Mouse (Mus musculus): ENCODE data around the gene Rrbp1. TPM values are rescaled to one million over a fixed set of nuclear protein-coding genes. Genes with fewer than 3 reads are reported as not detected.
A peak's percentile ranks its signal among the peaks of the same experiment; 100 is the strongest.

Rrbp1 gene
- 127 TPM for polyA plus RNA-seq (2012; fragmentation: generic; extraction: Trizol)

DNA sequence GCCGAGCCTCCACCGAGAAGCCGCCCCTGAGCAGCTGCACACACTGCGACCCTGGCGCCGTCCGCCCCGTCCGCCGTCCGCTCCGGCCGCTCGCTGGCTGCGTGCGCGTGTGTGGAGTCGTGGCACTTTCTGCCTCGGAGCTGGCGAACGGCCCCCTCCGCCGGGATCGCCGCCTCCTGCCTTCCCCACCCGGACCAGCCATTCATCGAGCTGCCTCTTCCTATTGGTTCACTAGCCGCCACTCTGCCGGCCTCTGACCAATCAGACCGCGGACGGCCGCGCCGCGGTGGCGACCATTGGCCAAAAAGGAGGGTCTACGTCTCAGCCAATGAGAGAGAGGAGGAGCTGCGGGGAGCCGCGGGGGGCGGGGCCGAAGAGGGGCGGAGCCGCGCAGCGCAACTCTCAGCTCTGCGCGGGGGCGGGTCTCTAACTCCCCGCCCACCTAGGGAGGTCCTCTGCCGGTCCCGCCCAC lies at the start of gene Rrbp1:
Gene Rrbp1 (minus strand): TSS at position 184 of the 472 bp plus-strand sequence.
- Histone ChIP-seq H3K79me2 (ENCODE audit: control insufficient read depth, insufficient read depth) (peaks cover 41% of the 10 kb centered on the region), H3K4me3 (peak within 1 kb of the TSS; percentile 36), H3K4me2 (ENCODE audit: low read depth) (peak within 1 kb of the TSS; percentile 75), H3ac (ENCODE audit: control insufficient read depth, insufficient read length) (peak within 1 kb of the TSS; percentile 99), H3K27me3 (ENCODE audit: control insufficient read depth, insufficient read depth, insufficient read length) (no peaks in the 10 kb centered on the region), H3K36me3 (ENCODE audit: control insufficient read depth, insufficient read depth) (no peaks in the 10 kb centered on the region)
- TF ChIP-seq POLR2AphosphoS2 (IDR thresholded peaks at IDR 0.05; ENCODE audit: insufficient read length, low read depth) = peak; percentile 97
- TF ChIP-seq POLR2A (IDR thresholded peaks at IDR 0.05; ENCODE audit: insufficient read length, low read depth) = peak; percentile 99
- TF ChIP-seq MAX (IDR thresholded peaks at IDR 0.05; ENCODE audit: low read depth) = no peak
- peak; percentile 66 for TF ChIP-seq SRF (IDR thresholded peaks at IDR 0.05; ENCODE audit: control insufficient read depth, insufficient read length, low read depth)
- no peak for TF ChIP-seq CEBPB (IDR thresholded peaks at IDR 0.05; ENCODE audit: insufficient read depth, poor library complexity, severe bottlenecking)
- no peak for TF ChIP-seq TCF12 (IDR thresholded peaks at IDR 0.05; ENCODE audit: insufficient read depth, poor library complexity, severe bottlenecking)
- peak in 2 of 3 experiments; percentile 9 to 60 for TF ChIP-seq MYOD1 (IDR thresholded peaks at IDR 0.05; ENCODE audit: control insufficient read depth in 1 of 3, insufficient read length in 2 of 3, low read depth in 2 of 3)
- peak in 2 of 3 experiments; percentile 40 to 45 for TF ChIP-seq MYOG (IDR thresholded peaks at IDR 0.05; ENCODE audit: control insufficient read depth in 1 of 3, insufficient read depth in 1 of 3, insufficient read length in 2 of 3, low read depth in 2 of 3)
- TF ChIP-seq E2F4 (IDR thresholded peaks at IDR 0.05; ENCODE audit: insufficient read depth) = no peak
- no peak for TF ChIP-seq USF1 (IDR thresholded peaks at IDR 0.05; ENCODE audit: low read depth)
- peak; percentile 54 for TF ChIP-seq REST (IDR thresholded peaks at IDR 0.05; ENCODE audit: insufficient read depth, insufficient read length)
- no peak for TF ChIP-seq TCF3 (IDR thresholded peaks at IDR 0.05; ENCODE audit: insufficient read length, low read depth)

DNA sequence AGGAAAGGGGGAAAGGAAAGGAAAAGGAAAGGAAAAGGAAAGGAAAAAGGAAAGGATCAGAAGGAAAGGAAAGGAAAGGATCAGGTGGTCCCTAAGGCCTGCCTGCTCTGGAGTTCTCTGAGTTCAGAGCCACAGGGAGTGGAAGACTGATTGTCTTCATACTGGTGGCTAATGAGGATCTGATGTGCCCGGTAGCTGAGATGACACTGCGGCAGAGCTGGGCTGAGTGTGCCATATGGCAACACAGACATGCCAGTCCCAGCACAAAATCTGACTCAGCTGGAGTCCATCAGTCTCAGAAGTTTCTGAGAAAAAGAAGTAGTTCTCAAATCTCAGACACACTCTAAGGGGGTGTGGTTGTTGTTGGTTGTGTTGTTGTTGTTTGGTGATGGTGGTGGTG lies 46.7 kb upstream of the Rrbp1 start:
- H3K79me2 ChIP-seq (ENCODE audit: control insufficient read depth, insufficient read depth) = no peaks in the 10 kb centered on the region
- no peaks in the 10 kb centered on the region for H3K36me3 ChIP-seq (ENCODE audit: control insufficient read depth, insufficient read depth)
- TF ChIP-seq TCF12 (IDR thresholded peaks at IDR 0.05; ENCODE audit: insufficient read depth, poor library complexity, severe bottlenecking) = no peak
- TF ChIP-seq E2F4 (IDR thresholded peaks at IDR 0.05; ENCODE audit: insufficient read depth) = no peak
- no peak for TF ChIP-seq REST (IDR thresholded peaks at IDR 0.05; ENCODE audit: insufficient read depth, insufficient read length)
- TF ChIP-seq MYOD1 (IDR thresholded peaks at IDR 0.05; ENCODE audit: control insufficient read depth in 1 of 3, insufficient read length in 2 of 3, low read depth in 2 of 3) = no peak
- no peak for TF ChIP-seq SRF (IDR thresholded peaks at IDR 0.05; ENCODE audit: control insufficient read depth, insufficient read length, low read depth)
- TF ChIP-seq TCF3 (IDR thresholded peaks at IDR 0.05; ENCODE audit: insufficient read length, low read depth) = no peak
- no peak for TF ChIP-seq POLR2AphosphoS2 (IDR thresholded peaks at IDR 0.05; ENCODE audit: insufficient read length, low read depth)
- H3K4me3 ChIP-seq = no peak overlapping the region
- no peak overlapping the region for H3ac ChIP-seq (ENCODE audit: control insufficient read depth, insufficient read length)
- H3K27me3 ChIP-seq (ENCODE audit: control insufficient read depth, insufficient read depth, insufficient read length) = peaks cover 5% of the 10 kb centered on the region
- no peak overlapping the region for H3K4me2 ChIP-seq (ENCODE audit: low read depth)

DNA sequence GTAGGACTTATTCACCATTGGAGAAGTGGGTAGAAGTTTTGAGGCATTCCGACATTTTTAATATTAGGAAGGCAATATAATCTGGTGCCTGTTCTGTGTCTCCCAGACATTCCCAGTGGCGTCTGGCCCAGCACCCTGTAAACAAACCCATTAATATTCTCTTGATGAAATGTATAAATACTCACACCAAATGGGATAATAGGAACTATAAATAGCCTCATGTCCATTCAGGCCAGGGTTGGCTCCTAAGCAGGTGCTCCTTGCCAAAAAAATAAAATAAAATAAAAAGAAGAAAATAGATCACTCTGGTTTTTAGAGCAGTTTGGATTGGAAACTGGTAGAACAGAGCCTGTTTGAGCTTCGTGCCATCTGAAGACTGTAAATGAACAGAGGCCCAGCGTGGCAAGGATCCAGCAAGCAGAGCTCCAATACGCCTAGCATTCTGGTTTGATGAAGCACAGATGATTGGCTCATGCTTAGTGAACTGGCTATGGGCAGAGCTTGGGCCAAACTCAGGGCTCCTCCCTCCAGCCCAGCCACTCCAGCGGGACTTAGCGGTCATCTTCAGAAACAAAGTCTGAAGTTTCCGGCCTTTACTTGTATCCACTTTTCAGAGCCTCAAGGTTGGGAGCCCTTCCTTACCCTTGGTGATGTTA lies 41.5 kb upstream of the Rrbp1 start:
- TF ChIP-seq POLR2AphosphoS2 (IDR thresholded peaks at IDR 0.05; ENCODE audit: insufficient read length, low read depth) (no peak), E2F4 (IDR thresholded peaks at IDR 0.05; ENCODE audit: insufficient read depth) (no peak), SRF (IDR thresholded peaks at IDR 0.05; ENCODE audit: control insufficient read depth, insufficient read length, low read depth) (no peak)
- Histone ChIP-seq H3K79me2 (ENCODE audit: control insufficient read depth, insufficient read depth) (no peaks in the 10 kb centered on the region), H3ac (ENCODE audit: control insufficient read depth, insufficient read length) (no peak overlapping the region), H3K4me3 (no peak overlapping the region), H3K27me3 (ENCODE audit: control insufficient read depth, insufficient read depth, insufficient read length) (no peaks in the 10 kb centered on the region), H3K4me2 (ENCODE audit: low read depth) (no peak overlapping the region), H3K36me3 (ENCODE audit: control insufficient read depth, insufficient read depth) (no peaks in the 10 kb centered on the region)

DNA sequence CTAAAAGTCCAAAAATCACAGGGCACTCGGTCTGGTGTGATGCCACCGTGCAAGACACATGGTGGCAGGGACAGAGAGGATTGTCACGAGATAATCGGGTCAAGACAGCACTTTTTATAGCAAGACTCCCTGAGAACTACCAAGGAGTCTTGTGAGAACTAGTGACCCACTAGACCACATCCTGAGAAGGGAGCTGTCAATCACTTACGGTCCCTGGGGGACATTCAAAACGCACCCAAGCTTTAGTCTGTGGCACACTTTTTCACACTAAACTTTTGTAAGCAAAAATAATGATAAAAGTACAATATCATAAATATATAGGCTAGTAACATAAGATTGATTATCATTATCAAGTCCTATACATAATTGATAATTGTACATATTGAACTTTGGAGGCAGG lies 39.8 kb upstream of the Rrbp1 start:
- H3ac ChIP-seq (ENCODE audit: control insufficient read depth, insufficient read length) = no peak overlapping the region
- H3K79me2 ChIP-seq (ENCODE audit: control insufficient read depth, insufficient read depth) = no peaks in the 10 kb centered on the region
- H3K27me3 ChIP-seq (ENCODE audit: control insufficient read depth, insufficient read depth, insufficient read length) = no peaks in the 10 kb centered on the region
- H3K4me2 ChIP-seq (ENCODE audit: low read depth) = no peak overlapping the region
- H3K4me3 ChIP-seq = no peak overlapping the region
- H3K36me3 ChIP-seq (ENCODE audit: control insufficient read depth, insufficient read depth) = no peaks in the 10 kb centered on the region
- no peak for TF ChIP-seq TCF12 (IDR thresholded peaks at IDR 0.05; ENCODE audit: insufficient read depth, poor library complexity, severe bottlenecking)
- TF ChIP-seq MAX (IDR thresholded peaks at IDR 0.05; ENCODE audit: low read depth) = no peak
- TF ChIP-seq POLR2AphosphoS2 (IDR thresholded peaks at IDR 0.05; ENCODE audit: insufficient read length, low read depth) = no peak
- TF ChIP-seq POLR2A (IDR thresholded peaks at IDR 0.05; ENCODE audit: insufficient read length, low read depth) = no peak
- no peak for TF ChIP-seq SRF (IDR thresholded peaks at IDR 0.05; ENCODE audit: control insufficient read depth, insufficient read length, low read depth)
- TF ChIP-seq TCF3 (IDR thresholded peaks at IDR 0.05; ENCODE audit: insufficient read length, low read depth) = no peak
- TF ChIP-seq MYOD1 (IDR thresholded peaks at IDR 0.05; ENCODE audit: control insufficient read depth in 1 of 3, insufficient read length in 2 of 3, low read depth in 2 of 3) = no peak
- TF ChIP-seq USF1 (IDR thresholded peaks at IDR 0.05; ENCODE audit: low read depth) = no peak
- TF ChIP-seq CEBPB (IDR thresholded peaks at IDR 0.05; ENCODE audit: insufficient read depth, poor library complexity, severe bottlenecking) = no peak
- TF ChIP-seq E2F4 (IDR thresholded peaks at IDR 0.05; ENCODE audit: insufficient read depth) = no peak
- TF ChIP-seq REST (IDR thresholded peaks at IDR 0.05; ENCODE audit: insufficient read depth, insufficient read length) = no peak
- TF ChIP-seq MYOG (IDR thresholded peaks at IDR 0.05; ENCODE audit: control insufficient read depth in 1 of 3, insufficient read depth in 1 of 3, insufficient read length in 2 of 3, low read depth in 2 of 3) = no peak

All from myocyte (in vitro differentiated cells).